Mouse (Mus musculus): ENCODE results near the gene Ryr3.

Gene Ryr3

GRCm38 (mm10) chr2:113216746-113217461, at the start of gene Ryr3:
Ryr3 (minus strand) TSS chr2:113217096.
- DNase-seq (ENCODE audit: extremely low spot score) = peak; percentile 73

GRCm38 (mm10) chr2:113238871-113239270, 22.0 kb upstream of the Ryr3 start:
- no peak for DNase-seq (ENCODE audit: extremely low spot score)

- no peak for DNase-seq (ENCODE audit: extremely low spot score)
Measured at GRCm38 (mm10) chr2:113236993-113237392, 20.1 kb upstream of the Ryr3 start.

GRCm38 (mm10) chr2:113234559-113234958, 17.7 kb upstream of the Ryr3 start:
- peak; percentile 51 for DNase-seq (ENCODE audit: extremely low spot score)

GRCm38 (mm10) chr2:113233356-113233755, 16.5 kb upstream of the Ryr3 start:
- DNase-seq (ENCODE audit: extremely low spot score) = no peak

- peak; percentile 39 for DNase-seq (ENCODE audit: extremely low spot score)
Measured at GRCm38 (mm10) chr2:113216105-113216745, 671 bp downstream of the Ryr3 start.

GRCm38 (mm10) chr2:113210023-113210422, 6.9 kb downstream of the Ryr3 start:
- no peak for DNase-seq (ENCODE audit: extremely low spot score)

- no peak for DNase-seq (ENCODE audit: extremely low spot score)
Measured at GRCm38 (mm10) chr2:113209263-113209662, 7.6 kb downstream of the Ryr3 start.

- no peak for DNase-seq (ENCODE audit: extremely low spot score)
Measured at GRCm38 (mm10) chr2:113202857-113203256, 14.0 kb downstream of the Ryr3 start.

GRCm38 (mm10) chr2:113199030-113199679, 17.7 kb downstream of the Ryr3 start:
- no peak for DNase-seq (ENCODE audit: extremely low spot score)

GRCm38 (mm10) chr2:113187158-113187557, 29.7 kb downstream of the Ryr3 start:
- no peak for DNase-seq (ENCODE audit: extremely low spot score)

GRCm38 (mm10) chr2:113181701-113182100, 35.2 kb downstream of the Ryr3 start:
- no peak for DNase-seq (ENCODE audit: extremely low spot score)

GRCm38 (mm10) chr2:113178047-113178446, 38.8 kb downstream of the Ryr3 start:
- DNase-seq (ENCODE audit: extremely low spot score) = no peak

- DNase-seq (ENCODE audit: extremely low spot score) = no peak
Measured at GRCm38 (mm10) chr2:113176337-113176736, 40.6 kb downstream of the Ryr3 start.

GRCm38 (mm10) chr2:113168096-113168495, 48.8 kb downstream of the Ryr3 start:
- no peak for DNase-seq (ENCODE audit: extremely low spot score)

GRCm38 (mm10) chr2:113161494-113161893, 55.4 kb downstream of the Ryr3 start:
- DNase-seq (ENCODE audit: extremely low spot score) = no peak

GRCm38 (mm10) chr2:113137766-113138165, 79.1 kb downstream of the Ryr3 start:
- DNase-seq (ENCODE audit: extremely low spot score) = no peak

- DNase-seq (ENCODE audit: extremely low spot score) = no peak
Measured at GRCm38 (mm10) chr2:113123476-113123875, 93.4 kb downstream of the Ryr3 start.

GRCm38 (mm10) chr2:113119080-113119479, 97.8 kb downstream of the Ryr3 start:
- no peak for DNase-seq (ENCODE audit: extremely low spot score)

- no peak for DNase-seq (ENCODE audit: extremely low spot score)
Measured at GRCm38 (mm10) chr2:113116788-113117187, 100.1 kb downstream of the Ryr3 start.

GRCm38 (mm10) chr2:113115897-113116283, 101.0 kb downstream of the Ryr3 start:
- no peak for DNase-seq (ENCODE audit: extremely low spot score)

- no peak for DNase-seq (ENCODE audit: extremely low spot score)
Measured at GRCm38 (mm10) chr2:113115248-113115896, 101.5 kb downstream of the Ryr3 start.

All from embryo, embryonic 9.5 days (tissue).